Mouse (Mus musculus) erythroblast, embryonic 14.5 days (primary cell): ENCODE data around the gene Dzip1.
A peak's percentile ranks its signal among the peaks of the same experiment; 100 is the strongest.

Experiments used
- GATA1 ChIP-seq: IDR thresholded peaks from 2 replicates; pipeline ENCODE4 v1.6.1; 2012; ENCODE audit warnings: low read length, inconsistent platforms, mixed read lengths
- TAL1 ChIP-seq: IDR thresholded peaks from 3 replicates; pipeline ENCODE4 v1.6.1; 2012; ENCODE audit warnings: low read length, inconsistent platforms, mixed read lengths

DNA sequence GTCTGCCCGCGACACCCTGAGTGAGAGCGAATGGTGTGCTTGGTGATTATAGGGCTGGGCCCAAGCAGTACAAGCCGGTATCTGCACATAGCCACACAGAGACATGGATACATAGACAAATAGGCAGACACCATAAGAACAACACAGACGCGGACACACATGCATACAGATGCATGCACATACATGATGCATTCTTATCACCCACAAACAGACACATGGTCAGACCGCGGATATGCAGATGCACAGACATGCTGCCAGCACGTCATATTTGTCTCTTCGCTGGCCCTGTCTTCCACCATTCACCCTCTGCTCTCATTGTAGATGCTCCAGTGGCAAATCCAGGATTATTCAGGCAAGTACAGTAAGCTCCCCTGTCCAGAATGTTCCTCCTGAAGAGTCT lies 78.4 kb downstream of the Dzip1 start:
- TF ChIP-seq GATA1, result no peak; the same call in 1 of the 2 replicates
- peak; percentile 59 for TF ChIP-seq TAL1
